Mouse (Mus musculus): ENCODE results near the gene Casp8ap2.

Casp8ap2 gene

GRCm38 (mm10) chr4:32615034-32615881 is at the start of gene Casp8ap2:
Gene Casp8ap2, plus strand, starts transcription at chr4:32615451.
- in situ Hi-C loops (cut with MboI, MseI): loop anchor here (5.0 kb wide), 1 partner anchor 47 kb away; no protein-coding TSS in a partner anchor

- in situ Hi-C loops (cut with MboI, MseI): no loop called here
Measured at GRCm38 (mm10) chr4:32569054-32569453, 46.2 kb upstream of the Casp8ap2 start.

DNA sequence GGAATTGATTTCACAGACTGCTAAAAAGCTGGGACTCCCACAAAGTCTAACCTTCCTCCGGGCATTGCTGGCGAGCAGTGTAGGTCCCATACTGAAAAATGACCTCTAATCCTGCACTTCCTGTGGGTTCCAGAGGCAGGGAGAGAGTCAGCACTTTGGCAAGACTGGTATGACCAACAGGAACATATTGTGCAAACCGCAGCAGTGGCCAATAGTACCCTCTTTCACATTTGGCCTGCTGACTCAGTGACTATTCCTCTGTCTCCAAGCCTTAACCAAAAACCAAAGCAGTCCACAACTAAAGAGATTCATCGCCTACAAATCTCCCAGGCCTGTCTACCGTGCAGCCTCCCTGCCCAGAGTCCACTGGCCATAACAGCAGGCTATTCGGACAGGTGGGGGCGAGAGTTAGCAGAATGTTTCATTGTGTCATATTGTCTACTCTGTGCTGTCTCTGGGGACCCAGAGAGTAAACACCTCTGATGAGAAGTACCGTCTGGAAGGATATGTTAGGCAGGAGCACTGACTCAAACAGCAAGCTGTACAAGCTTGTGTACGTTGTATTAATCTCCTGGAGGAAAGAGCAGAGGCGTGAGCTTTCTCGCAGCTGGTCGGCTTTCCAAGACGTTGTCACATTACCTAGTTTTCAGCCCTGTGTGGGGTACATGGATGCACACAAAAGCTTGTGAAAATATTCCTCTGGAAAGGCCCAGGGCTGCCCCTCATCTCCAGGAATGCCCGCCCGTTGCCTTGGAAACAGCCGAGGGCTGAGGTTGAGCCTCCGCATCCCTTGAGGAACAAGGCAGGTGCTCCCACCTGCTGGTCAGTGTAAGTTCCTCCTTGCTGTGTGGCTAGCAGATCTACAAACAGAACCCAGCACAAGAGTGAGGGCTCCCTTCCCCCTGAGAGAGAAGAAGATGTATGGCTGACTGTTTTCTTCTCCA is 45.0 kb upstream of the Casp8ap2 start:
- in situ Hi-C loops (cut with MboI, MseI): loop anchor here (10.0 kb wide), 1 partner anchor 335 kb away; the partner anchor contains the start of gene Bach2

DNA sequence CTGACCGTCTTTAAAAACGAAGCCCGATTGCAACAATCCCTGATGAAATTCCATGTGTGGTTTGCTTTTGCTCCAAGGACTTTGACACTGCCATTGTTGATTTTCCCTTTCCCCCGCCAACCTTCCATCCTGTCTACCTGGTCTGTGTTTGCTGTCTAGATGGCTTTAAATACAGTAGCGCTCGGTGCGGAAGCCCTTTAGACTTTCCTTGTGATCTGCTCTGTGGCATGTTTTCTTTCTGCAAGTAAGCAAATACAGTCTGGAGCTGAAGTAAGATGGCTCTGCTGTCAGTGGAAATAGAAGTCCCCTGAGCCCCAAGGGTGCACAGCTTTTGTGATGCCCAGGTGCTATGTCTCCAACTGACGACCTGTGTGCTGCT is 44.3 kb upstream of the Casp8ap2 start:
- in situ Hi-C loops (cut with MboI, MseI): loop anchor here (10.0 kb wide), 1 partner anchor 336 kb away; the partner anchor contains the start of gene Bach2

GRCm38 (mm10) chr4:32571441-32571840 is 43.8 kb upstream of the Casp8ap2 start:
- in situ Hi-C loops (cut with MboI, MseI): loop anchor here (10.0 kb wide), 1 partner anchor 337 kb away; the partner anchor contains the start of gene Bach2

DNA sequence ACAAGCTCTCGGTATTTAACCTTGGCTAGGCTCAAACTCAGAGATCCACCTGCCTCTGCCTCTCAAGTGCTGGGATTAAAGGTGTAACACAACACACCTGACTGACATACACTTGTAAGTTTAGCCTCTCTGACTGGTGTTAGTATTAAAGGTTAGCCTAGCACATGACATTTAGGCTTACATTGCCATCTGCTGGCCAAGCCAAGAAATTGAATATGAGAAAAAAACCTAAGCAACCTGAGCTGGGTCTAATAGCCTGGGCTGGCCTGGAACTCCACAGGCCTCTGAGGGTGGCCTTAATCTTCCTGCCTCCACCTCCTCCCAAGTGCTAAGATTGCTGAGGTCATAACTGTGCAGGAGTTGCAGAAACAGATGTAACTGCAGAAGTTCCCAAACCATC is 43.1 kb upstream of the Casp8ap2 start:
- in situ Hi-C loops (cut with MboI, MseI): loop anchor here (10.0 kb wide), 1 partner anchor 337 kb away; the partner anchor contains the start of gene Bach2

DNA sequence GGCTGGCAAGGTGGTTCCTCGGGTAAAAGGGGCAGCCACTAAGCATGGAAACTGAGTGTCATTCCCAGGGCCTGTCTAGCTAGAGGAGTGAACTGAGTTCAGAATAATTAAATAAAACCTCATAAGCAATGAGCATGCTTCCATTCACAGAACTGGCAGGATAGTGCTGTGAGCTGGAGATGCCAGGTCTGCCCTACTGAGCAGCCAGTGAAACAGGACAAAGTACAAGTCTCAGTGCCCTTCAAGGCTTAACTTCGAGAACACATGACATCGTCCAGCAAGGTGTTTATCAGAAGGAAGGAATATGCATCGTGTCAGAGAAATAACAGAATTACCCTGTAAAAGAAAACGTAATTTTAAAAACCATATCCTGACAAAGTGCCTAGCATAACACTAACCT is 41.7 kb upstream of the Casp8ap2 start:
- in situ Hi-C loops (cut with MboI, MseI): loop anchor here (10.0 kb wide), 1 partner anchor 339 kb away; the partner anchor contains the start of gene Bach2

DNA sequence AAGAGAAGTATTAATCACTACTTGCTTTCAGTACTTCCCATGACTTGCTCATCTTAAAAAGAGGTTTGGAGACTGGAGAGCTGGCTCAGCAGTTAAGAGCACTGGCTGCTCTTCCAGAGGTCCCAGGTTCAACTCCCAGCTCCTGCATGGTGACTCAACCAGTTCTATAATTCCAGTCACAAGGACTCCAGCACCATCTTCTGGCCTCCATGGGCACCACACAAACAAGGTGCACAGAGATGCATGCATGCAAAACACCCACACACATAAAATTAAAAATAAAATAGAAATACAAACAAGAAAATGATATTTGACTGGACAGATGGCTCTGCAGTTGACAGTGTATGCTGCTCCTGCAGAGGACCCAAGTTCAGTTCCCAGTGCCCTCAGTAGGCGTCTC is 40.6 kb upstream of the Casp8ap2 start:
- in situ Hi-C loops (cut with MboI, MseI): loop anchor here (10.0 kb wide), 1 partner anchor 340 kb away; the partner anchor contains the start of gene Bach2

- in situ Hi-C loops (cut with MboI, MseI): loop anchor here (10.0 kb wide), 1 partner anchor 340 kb away; the partner anchor contains the start of gene Bach2
Measured at GRCm38 (mm10) chr4:32575165-32575564, 40.1 kb upstream of the Casp8ap2 start.

GRCm38 (mm10) chr4:32579850-32580249 is 35.4 kb upstream of the Casp8ap2 start:
- in situ Hi-C loops (cut with MboI, MseI): loop anchor here (10.0 kb wide), 1 partner anchor 345 kb away; the partner anchor contains the start of gene Bach2

GRCm38 (mm10) chr4:32584181-32584580 is 31.1 kb upstream of the Casp8ap2 start:
- in situ Hi-C loops (cut with MboI, MseI): no loop called here

GRCm38 (mm10) chr4:32586596-32586995 is 28.7 kb upstream of the Casp8ap2 start:
- in situ Hi-C loops (cut with MboI, MseI): no loop called here

GRCm38 (mm10) chr4:32587543-32587942 is 27.7 kb upstream of the Casp8ap2 start:
- in situ Hi-C loops (cut with MboI, MseI): no loop called here

- in situ Hi-C loops (cut with MboI, MseI): no loop called here
Measured at GRCm38 (mm10) chr4:32588237-32588636, 27.0 kb upstream of the Casp8ap2 start.

DNA sequence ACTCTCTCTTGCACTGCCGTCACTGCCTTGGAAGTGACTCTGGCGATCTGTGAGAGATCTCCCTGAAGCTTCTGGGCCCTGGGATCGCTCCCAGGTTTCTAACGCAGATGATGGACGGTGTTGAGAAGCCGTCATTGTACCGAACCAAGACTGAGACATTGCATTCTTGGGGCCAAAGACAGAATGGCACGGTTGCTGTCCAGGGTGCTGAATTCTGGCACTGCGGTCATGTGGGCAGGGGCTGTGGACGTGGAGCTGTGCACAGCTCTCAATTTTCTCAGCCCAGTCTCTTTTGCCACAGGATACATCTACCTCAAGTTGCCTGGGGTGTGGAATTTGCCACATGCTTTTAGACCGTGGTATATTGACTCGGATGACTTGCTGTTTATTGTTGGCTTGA is 14.1 kb upstream of the Casp8ap2 start:
- in situ Hi-C loops (cut with MboI, MseI): no loop called here

GRCm38 (mm10) chr4:32602660-32603059 is 12.6 kb upstream of the Casp8ap2 start, which contains the start of gene Gja10:
Gene Gja10, minus strand, starts transcription at chr4:32602760.
- in situ Hi-C loops (cut with MboI, MseI): no loop called here

GRCm38 (mm10) chr4:32621637-32622036 is 6.4 kb downstream of the Casp8ap2 start:
- in situ Hi-C loops (cut with MboI, MseI): no loop called here

DNA sequence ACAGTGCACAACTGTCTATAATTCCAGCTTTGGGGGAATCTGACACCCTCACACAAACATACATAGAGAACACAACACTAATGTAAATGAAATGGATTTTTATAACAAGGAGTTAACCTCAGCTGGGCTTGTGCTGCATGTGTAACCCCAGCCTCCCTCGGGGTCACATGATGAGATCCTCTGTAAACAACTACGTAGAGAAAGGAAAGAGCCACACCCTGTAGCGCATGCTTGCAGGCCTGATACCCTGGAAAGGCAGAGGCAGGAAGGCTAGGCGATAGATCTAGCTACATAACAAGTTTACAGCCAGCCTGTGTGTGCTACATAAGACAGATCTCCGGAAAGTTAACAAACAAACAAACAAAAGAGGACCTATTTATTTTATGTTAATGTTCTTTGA is 36.4 kb downstream of the Casp8ap2 start:
- in situ Hi-C loops (cut with MboI, MseI): no loop called here

- in situ Hi-C loops (cut with MboI, MseI): no loop called here
Measured at GRCm38 (mm10) chr4:32656146-32656904, 41.1 kb downstream of the Casp8ap2 start.

DNA sequence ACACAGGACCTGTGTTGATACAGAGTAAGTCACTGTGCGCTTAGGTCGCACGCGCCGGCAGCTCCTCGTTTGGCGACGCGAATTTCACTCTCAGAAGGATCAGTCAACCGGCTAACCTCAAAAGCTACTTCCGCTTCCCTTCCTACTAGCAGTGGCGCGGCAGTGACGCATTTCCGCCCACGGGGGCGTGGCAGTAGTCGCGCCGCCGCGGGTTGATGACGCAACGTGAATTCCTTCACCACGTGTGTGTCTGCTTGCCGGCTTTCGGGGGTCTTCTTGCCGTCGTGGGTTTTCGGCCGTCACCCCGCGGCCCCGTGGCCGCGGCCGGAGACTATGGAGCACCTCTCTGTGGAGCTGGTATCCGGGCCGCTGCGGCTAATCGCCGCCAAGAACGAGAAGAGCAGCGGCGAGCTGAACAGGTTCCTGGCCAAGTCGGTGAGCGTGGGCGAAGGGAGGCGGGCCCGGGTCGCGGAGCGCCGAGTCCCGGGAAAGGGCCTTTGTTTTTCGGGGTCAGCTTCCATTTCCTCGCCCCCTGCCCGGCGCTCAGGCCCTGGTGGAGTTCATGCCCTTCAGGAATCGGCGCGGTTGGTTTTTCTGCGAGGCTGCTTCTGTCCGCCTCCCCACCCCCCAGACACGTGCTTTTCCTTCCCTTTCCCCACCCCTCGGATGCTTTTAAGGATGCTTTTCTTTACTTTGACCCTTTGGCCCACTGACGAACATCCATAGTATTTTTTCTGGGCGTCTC is 41.8 kb downstream of the Casp8ap2 start, which contains the start of gene Mdn1:
TSS of gene Mdn1 (plus strand) at position 202 of the 745 bp plus-strand sequence.
- in situ Hi-C loops (cut with MboI, MseI): no loop called here

All from T-helper 2 cell (primary cell).